Mouse (Mus musculus): ENCODE results near the gene Abhd18.
"Not testable (repeated sequence)": the region's sequence is repeated elsewhere in the genome, so short reads cannot be mapped to it uniquely, and the experiment has no call there.

The Abhd18 gene

GRCm38 (mm10) chr3:40846957-40847017 lies at the start of gene Abhd18:
Gene Abhd18, plus strand, starts transcription at chr3:40846970.
- DNase-seq (ENCODE audit: low read depth, low spot score): not testable (repeated sequence)

- no peak for DNase-seq (ENCODE audit: low read depth, low spot score)
Observed at GRCm38 (mm10) chr3:40798054-40798453, 48.7 kb upstream of the Abhd18 start.

GRCm38 (mm10) chr3:40798500-40798899 lies 48.3 kb upstream of the Abhd18 start:
- DNase-seq (ENCODE audit: low read depth, low spot score): peak; percentile 62

GRCm38 (mm10) chr3:40799530-40800372 lies 47.0 kb upstream of the Abhd18 start, which contains the start of gene Plk4:
Gene Plk4, plus strand, starts transcription at chr3:40800019.
- DNase-seq (ENCODE audit: low read depth, low spot score): peak; percentile 98

- DNase-seq (ENCODE audit: low read depth, low spot score): no peak
Observed at GRCm38 (mm10) chr3:40800373-40800823, 46.4 kb upstream of the Abhd18 start.

GRCm38 (mm10) chr3:40806871-40807270 lies 39.9 kb upstream of the Abhd18 start:
- DNase-seq (ENCODE audit: low read depth, low spot score): no peak

GRCm38 (mm10) chr3:40808686-40809085 lies 38.1 kb upstream of the Abhd18 start:
- no peak for DNase-seq (ENCODE audit: low read depth, low spot score)

- no peak for DNase-seq (ENCODE audit: low read depth, low spot score)
Observed at GRCm38 (mm10) chr3:40809894-40810293, 36.9 kb upstream of the Abhd18 start.

- DNase-seq (ENCODE audit: low read depth, low spot score): no peak
Observed at GRCm38 (mm10) chr3:40813275-40813674, 33.5 kb upstream of the Abhd18 start.

- not testable (repeated sequence) for DNase-seq (ENCODE audit: low read depth, low spot score)
Observed at GRCm38 (mm10) chr3:40845521-40845920, 1.2 kb upstream of the Abhd18 start.

- peak; percentile 98 for DNase-seq (ENCODE audit: low read depth, low spot score)
Observed at GRCm38 (mm10) chr3:40846473-40846956, 255 bp upstream of the Abhd18 start, which contains the start of gene Mfsd8. Gene Mfsd8, minus strand, starts transcription at chr3:40846886.

GRCm38 (mm10) chr3:40847018-40847417 lies 248 bp downstream of the Abhd18 start:
- DNase-seq (ENCODE audit: low read depth, low spot score): peak; percentile 42

GRCm38 (mm10) chr3:40847936-40848335 lies 1.2 kb downstream of the Abhd18 start:
- DNase-seq (ENCODE audit: low read depth, low spot score): not testable (repeated sequence)

GRCm38 (mm10) chr3:40853123-40853738 lies 6.5 kb downstream of the Abhd18 start:
- not testable (repeated sequence) for DNase-seq (ENCODE audit: low read depth, low spot score)

GRCm38 (mm10) chr3:40893816-40894258 lies 47.1 kb downstream of the Abhd18 start:
- peak; percentile 100 for DNase-seq (ENCODE audit: low read depth, low spot score)

GRCm38 (mm10) chr3:40894336-40894735 lies 47.6 kb downstream of the Abhd18 start:
- DNase-seq (ENCODE audit: low read depth, low spot score): not testable (repeated sequence)

- DNase-seq (ENCODE audit: low read depth, low spot score): not testable (repeated sequence)
Observed at GRCm38 (mm10) chr3:40902443-40902842, 55.7 kb downstream of the Abhd18 start, which contains the start of gene 1700034I23Rik. Gene 1700034I23Rik, minus strand, starts transcription at chr3:40902543.

GRCm38 (mm10) chr3:40938189-40938588 lies 91.4 kb downstream of the Abhd18 start:
- no peak for DNase-seq (ENCODE audit: low read depth, low spot score)

- no peak for DNase-seq (ENCODE audit: low read depth, low spot score)
Observed at GRCm38 (mm10) chr3:40938592-40938991, 91.8 kb downstream of the Abhd18 start.

- DNase-seq (ENCODE audit: low read depth, low spot score): no peak
Observed at GRCm38 (mm10) chr3:40939019-40939418, 92.2 kb downstream of the Abhd18 start.

GRCm38 (mm10) chr3:40949170-40949902 lies 102.6 kb downstream of the Abhd18 start, which contains the start of gene Larp1b:
Gene Larp1b, plus strand, starts transcription at chr3:40949828.
- peak; percentile 97 for DNase-seq (ENCODE audit: low read depth, low spot score)

All from mesoderm, embryonic 11.5 days (tissue).